Mouse (Mus musculus): ENCODE measurements at regions not wholly inside any gene's neighbourhood (a gene's known extent, or its start where the extent isn't known, plus 50 kb on each side); places are given as distances from the start of the nearest gene placed in this dataset.

DNA sequence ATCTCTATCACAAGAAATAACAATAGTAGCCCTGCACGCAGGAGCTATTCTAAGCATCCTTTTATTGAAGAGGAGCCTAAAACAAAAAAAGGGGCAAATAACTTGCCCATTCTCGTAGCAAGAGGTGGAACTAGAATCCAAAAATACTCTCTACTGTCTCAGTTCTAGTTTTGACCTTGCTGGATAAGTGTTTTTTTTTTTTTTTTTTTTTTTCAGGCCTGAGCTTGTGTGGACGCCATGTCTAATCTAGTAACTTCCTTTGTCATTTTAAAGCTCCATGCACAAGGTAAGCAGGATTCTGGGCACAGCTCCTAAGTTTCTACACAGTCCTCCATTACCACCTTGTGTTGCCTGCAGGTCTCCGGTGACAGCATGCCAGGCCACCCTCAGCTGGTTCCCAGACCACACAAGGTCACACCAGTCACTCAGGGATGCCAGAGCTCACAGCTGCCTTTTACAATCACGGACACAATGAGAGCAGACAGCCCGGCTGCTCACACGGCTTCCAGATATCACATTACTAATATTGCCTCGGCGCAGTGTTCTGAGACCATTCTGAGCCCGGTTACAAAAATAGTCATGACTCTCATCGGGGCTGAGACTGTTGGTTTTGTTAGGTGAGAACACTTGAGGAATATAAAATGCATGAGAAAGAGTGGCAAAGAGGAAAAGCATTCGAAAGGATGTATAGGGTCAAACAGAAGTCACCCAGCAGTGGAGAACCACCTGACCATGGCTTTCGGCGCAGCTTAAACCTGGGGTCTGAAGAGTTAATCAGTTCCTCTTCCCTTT, 124.7 kb upstream of the Tank start:
- DNase-seq = no peak

DNA sequence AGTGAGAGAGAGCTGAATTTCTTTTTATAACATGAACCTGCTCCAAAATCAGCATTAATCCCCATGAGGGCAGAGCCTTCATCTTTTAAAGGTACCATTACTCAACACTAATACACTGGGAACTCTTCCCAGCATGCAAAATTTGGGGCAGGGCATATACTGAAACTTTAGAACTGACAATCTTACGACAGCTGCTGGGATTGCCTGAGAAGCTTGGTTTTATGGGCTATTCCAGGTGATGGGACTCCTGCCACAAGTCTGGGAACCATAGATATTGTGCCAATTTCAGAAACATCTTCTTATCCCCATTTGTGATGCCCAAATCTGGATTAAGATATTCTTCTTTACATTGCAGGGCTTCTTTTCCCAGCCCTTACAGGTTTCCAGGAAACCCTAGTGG, 125.8 kb upstream of the Tank start:
- DNase-seq = no peak

DNA sequence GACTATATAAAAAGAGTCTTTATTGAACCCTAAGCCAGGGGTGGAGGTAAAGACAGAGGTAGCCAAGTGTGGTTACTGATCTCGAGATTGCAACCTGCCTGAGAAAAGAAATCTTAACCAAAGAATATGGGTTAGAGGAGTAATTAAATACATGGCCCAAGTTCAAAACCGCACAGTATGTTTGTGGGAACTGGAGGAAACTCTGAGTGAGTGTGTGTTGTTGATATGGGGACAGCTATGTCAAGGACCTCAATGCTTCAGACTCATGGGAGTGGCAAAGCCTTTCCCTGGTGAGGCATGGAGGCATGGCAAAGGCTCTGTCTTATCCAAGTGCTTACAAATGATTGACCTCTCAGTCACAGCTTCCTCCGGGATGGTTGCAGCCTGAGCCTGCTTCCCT, 127.7 kb upstream of the Tank start:
- DNase-seq = no peak

DNA sequence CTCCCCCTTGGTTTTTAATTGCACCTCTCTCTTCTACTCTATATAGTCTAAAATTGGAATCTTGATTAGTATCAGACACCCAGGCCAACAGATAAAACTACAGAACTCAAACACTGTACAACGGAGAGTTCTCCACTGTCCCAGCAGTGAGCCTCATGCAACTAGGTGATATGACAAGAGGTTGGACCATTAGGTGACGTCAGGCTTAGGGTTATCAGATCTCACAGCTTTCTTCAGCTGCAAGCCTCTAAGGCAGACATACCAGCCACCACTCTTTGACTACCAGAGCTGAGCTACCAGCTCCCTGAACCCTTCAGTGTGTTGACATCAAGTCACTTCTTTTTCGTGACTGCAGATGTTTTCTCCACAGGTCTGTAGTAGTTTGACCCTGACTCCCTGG, 141.8 kb upstream of the Tank start:
- DNase-seq = no peak

DNA sequence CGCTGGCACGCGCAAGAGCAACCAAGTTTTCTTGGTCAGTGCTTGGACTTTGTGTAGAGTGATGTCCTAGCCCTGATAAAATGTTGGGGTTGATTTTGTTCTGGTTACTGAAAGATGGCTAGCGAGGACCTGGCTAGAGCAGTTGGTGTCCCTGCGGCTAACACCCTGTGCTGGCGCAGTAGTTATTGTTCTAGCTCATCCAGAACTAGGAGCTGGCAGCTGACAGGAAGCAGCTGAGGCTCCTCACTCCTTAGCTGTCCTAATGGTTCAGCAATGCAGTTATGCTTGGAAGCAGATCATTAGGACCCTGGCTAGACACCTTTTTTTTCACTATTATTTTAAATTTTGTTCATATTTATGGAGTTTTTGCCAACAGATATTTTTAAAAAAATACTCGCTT, 170.5 kb upstream of the Tank start:
- DNase-seq = no peak

DNA sequence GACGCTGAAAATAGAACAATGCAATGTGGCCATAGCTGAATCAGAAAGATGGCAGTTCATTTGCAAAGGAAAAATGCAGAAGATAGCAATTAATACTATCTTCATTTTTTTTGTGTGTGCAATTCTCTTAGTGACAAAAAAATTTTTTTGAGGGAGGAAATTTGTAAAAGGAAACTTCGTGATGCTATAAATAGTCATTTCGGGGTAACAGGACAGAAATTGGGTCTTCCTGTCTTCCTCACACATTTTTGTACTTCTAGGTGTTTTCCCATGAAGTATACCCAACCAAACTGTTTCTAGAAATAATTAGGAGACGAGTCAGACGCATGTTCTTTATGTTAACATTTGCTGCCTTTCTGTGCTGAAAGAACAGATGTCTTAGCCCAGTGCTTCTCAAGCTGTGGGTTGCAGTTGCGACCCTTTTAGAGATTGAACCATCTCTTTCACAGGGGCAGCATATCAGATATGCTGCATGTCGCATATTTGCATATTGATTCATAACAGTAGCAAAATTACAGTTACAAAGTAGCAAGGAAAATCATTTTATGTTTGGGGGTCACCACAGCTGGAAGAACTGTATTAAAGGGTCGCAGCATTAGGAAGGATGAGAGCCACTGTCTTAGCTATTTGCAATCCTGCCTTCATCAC, 172.2 kb upstream of the Tank start:
- no peak for DNase-seq

DNA sequence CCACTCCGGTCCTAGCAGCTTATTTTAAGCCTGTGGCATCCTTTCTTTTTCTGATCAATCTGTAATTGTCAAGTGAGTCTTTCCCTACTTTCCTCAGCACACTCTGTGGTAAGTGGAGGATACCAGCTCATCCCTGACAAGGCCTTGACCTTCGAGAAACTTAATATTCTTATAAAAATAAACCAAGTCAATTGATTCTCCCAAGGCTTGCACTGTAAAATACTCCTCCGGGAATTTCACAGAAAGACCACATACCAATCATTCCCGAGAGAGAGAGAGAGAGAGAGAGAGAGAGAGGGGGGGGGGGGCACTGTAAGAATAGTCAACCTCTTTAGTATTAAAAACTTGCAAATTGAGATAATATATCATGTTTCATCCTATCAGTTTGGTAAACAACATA, 173.1 kb upstream of the Tank start:
- DNase-seq = no peak

DNA sequence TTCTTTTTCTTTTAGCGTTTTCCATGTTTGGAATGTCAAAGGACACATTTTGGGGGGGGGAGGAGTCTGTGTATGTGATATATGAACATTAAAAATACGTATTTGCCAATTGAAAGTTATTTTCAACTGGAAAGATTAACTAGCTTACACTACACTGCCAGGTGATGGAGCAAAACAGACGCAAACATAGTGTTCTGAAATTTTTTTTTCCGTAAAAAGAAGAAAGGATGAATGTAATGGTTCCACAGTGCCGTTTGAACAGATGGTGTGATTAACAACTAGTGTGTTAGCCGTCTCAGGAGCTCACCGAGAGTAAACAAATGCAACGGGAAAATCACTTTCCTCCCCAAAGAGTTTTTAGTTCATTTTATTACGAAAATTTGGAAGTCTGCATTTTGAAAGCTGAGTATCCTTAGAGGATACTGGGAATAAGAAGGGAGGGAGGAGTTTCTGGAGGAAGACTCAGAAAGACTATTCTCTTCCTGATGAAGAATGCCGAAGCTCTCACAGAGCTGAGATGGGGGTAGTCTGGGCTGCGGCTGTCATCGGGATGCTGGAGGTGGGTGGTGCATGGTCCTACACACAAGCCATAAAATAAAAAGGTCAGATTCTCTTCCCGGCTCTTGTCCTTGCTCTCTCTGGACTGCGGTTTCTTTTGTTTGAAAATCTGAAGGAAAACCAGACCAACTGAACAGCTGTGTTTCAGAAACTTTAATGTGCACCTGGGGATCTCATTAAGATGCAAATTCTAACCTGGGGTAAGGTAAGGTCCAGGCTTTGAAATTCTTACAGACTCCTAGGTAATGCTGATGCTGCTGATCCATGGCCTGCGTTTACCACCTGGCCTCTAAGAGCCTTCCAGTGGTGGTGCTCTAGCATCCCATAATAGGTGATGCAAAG, 175.5 kb upstream of the Tank start:
- DNase-seq = no peak

DNA sequence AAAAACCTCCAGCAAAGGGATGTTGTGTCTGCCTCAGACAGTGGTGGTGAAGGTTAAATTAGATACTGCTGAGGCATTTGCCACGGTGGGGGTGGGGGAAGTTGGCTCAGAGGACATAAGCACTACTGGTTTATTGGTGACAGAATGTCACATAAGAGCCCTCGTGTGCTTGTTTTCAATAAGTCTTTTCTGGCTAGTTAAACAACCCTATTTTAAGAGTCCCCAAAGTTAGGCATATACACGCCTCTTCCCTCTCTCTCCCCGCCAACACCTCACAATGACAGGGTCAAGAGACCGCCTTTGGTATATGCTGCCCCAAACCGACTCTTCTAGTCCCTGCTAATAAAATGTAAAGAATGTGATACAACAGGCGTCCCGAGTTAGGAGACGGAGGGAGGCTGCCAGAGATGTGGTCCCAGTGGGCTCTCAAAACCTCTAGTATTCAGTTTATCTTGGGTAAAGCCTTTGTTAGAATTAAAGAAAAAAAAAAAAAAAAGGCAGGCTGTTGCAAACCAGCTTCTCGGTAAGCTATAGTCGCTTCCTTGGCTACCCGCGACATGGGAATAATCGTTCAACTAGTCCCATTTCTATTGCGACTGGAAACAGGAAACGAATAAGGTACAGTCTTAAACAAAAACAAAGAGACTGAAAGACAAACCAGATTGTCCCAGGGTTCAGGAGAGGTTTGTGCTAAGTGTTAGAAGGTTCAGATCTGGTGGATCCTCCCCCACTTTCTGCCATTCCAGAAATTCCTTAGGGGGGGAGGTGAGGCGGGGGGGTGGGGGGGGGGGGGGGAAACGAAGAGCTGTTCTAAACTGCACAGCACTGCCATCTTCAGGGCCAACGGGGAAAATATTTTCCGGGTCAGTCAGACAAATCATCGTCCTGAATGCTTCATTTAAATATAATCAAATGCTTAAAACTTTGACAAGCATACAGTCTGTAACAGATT, 176.5 kb upstream of the Tank start:
- peak; percentile 78 for DNase-seq

DNA sequence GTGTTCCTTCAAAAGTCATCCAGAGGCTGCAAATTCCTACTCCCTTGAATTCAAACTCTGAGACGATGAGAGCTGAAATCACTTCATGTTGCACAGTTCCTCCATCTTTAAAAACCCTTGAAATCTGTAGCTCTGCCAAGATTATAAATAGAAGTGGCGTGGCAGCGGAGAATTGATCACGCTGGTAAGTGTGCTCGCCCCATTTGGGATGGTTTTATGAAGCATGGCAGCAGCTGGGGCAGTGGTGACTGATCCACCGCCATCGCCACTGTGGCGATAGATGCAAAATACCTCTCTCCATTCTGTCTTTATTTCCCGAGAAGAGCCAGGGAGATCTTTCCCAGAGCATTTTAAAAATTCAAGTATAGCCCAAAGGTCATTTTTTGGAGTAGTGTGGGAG, 179.8 kb upstream of the Tank start:
- no peak for DNase-seq

DNA sequence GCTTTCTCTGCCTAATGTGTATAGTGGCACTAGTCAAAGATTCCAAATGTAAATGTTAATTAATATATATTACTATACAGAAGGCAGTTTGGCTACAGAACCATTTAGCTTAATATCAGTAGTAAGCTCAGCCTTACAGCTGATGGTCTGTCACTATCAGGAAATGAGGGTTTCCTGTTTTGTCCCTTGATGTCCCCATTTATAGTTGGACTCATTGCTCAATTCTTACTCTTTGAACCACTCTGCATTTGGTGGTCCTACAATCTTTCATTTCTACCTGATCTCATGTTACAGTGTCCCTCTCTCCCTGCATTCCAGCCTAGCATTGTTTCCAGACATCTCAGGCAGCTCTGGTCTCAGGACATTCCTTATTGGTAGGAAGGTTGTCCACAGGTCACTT, 188.8 kb upstream of the Tank start:
- no peak for DNase-seq

DNA sequence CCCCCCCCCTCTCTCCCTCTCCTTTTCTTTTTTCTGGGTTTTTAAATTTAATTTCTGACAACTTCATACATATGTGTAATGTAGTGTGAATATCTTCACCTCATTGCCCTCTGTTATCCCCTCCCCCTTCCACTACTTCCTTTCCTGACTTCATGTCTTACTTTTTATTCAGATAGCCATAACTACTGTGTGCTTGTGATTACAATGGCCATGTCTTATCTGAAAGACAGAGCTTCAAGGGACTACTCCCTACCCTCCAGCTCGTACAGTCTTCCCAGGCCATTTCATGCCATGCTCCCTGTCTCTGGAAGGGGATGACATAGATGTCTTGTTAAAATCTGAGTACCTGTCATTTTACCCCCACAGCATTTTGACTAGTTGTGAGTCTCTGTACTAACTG, 189.2 kb upstream of the Tank start:
- no peak for DNase-seq

DNA sequence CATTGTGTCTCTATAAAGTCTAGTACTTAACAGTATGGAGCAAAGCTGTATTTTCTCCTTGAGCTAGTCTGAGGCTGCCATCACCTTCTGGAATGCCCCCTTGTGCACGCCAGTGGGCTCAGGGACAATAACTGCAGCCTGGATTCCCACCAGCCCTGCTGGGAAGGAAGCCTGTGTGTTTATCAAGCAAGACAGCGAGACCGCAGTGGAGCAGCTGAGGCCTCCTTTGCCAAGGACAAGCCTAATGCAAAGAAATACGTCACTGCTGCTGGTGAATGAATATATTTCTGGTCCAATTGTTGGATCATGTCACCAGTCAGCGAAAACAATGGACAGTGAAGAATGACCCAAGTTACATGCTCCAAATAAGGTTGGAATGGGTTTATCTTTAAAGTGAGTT, 190.8 kb upstream of the Tank start:
- peak; percentile 4 for DNase-seq

DNA sequence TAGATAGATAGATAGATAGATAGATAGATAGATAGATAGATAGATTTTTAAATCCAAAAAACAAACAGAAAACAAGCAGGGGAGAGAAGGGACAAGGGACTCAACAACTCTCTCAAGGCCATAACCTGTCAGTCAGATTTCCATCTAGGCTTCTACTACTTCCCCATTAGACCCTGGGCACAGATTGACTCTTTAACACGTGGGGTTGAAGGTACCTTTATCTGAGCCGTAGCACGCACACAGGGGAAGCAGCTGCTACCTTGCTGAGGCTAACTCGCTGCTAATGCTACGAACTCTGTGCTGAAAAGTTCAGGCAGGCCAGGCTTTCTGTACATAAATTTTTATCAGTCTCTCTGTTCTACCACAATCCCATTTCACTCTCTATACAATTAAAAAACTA, 191.4 kb upstream of the Tank start:
- DNase-seq = no peak

DNA sequence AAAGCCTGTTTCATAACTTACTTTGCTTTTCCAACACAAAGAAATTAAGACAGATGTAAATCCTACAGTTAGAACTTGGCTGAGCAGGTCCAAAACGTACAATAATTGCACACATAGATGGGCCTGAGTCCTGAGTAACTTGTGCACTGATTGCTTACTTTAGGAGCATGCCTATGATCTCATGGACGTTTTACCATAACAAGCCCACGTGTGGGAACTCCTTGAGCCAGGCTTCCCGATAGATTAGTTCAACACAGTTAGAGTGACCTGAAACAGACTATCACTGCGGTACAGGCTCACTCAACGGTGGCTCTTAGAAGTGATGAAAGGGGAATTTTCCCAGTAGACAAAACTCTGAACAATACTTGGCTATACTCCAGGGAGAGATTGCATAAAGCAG, 193.9 kb upstream of the Tank start:
- DNase-seq = no peak

DNA sequence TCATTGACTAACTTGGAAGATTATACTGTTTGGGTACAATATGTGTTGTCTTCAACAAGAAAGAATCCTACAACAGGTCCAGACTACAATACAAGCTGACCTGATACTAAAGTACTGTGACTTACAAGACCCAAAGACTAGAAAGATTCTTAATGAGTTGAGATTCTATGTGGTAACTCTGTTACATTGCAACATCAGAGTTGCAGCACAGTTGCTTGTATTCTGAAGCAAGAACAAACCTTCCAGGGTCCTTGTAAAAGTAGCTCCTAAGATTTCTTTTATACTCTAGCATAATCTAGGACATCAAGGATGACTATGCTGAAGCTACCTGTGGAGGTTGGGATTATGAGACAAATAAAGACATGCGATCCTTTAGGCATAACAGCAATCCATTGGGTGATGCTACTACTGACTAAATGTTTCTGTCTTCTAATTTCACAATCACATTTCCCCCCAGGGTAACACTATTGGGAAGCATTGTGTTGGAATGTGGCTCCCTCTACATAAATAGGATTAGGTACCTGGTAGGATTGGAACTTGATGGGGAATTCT, 194.6 kb upstream of the Tank start:
- no peak for DNase-seq

DNA sequence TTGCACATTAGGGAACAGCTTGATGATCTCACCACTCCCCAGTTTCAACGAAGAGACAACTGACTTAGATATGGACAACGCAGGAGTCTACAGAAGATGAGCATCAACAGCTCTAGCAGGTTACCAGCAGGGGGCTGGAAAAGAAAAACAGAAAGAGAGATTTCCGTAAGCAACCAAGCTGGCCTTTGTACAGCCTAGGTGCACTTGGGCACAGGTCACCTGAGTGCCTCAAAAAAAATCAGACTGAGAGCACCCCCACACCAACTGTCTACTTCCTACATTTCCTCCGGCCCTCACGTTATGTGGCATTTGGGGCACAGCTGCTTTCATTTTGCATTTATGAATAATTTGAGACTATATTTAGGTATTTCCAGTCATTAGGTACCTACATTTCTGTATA, 199.3 kb upstream of the Tank start:
- DNase-seq = no peak

DNA sequence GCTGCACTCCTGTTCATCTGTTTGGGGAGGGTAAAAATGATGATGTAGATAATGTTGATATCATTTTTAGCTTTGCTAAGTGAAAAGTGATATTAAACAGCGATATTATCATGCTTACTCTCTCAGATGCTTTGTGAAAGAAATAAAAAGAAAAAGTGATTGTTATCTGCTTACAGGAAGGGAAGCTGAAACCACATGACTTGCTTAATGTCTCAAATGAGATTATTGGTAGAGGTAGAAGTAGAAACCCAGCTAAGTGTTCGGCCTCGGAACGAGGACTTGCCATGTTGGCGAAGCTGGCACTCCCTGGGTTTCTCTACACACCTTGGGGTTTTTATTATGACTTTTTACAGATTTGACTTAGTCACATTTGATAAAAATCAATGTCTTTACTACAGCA, 200.1 kb upstream of the Tank start:
- no peak for DNase-seq

DNA sequence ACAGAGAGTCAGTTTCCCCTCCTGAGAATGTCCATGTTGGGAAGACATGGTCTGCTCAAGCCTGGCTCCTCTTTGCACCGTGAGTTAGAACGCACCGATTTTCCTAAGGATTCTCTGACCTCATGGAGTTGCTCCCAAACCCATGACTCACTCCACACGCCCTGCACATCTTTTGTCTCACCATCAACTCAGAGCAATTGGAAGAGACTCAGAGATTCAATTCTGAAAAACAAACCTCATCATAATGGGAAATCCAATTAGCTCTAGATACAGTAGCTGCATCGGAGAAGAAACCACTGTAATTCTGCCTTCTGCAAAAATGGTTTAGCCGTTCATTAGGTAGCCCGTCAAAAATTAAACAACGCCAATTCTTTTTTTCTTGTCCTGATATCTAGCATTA, 200.6 kb upstream of the Tank start:
- DNase-seq = no peak

DNA sequence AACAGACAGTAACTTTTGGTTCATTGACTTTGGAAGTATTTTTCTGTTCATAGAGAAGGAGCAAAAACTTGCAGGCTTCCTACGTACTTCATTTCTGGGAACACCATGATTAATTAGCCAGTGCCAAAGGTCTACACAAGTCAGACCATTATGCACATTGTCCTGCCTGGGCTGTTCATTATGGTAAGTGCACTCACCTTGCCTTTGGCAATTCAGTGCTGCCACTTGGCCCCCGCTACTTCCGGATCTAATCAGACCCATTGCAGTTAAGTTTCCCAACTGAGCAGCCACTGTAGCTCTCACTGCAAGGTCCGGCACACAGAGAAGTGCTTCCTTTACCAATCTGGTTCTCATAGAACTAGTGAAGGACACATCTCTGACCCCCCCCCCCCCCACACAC, 215.8 kb upstream of the Tank start:
- no peak for DNase-seq

DNA sequence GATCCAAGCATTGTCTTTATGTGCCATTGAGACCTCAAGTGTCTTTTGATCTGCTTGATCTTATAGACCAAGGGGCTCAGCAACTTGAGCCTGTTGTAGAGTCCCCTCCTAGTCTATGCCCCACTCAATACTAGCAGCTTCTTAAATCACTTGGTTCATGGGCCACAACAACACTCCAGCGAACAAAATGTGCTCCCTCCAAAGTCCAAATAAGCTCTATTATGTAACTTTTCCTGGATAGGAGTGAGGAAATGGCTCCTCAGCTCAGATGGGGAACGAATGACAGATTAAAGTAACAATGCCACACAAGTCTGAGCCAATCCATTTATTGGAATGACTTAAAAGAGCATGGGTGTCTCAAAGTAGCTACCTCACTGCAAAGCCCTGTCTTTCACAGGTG, 217.0 kb upstream of the Tank start:
- no peak for DNase-seq

DNA sequence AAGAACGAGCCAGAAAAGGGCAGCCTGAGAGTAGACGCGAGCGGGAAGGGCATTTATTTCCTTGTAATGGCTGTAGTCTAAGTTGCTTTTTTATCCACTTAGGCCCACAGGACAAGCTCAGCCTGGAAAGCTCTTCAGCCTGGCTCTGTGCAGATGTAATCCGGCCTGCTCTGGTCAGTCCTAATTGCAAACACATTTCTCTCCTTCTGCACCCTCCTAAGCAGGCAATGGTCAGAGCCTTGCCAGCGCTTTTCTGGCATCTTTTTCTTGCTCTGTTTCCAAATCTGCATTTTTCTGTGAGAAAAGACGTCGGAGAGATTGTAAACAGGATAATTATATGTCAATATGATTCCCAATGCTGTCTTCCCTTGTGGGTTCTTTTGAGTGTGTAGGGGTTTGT, 224.3 kb upstream of the Tank start:
- no peak for DNase-seq
